Mouse (Mus musculus) embryonic fibroblast, embryonic 13.5 days (primary cell): ENCODE results near the gene Npc2. TPM values are rescaled to one million over a fixed set of nuclear protein-coding genes. Genes with fewer than 3 reads are reported as not detected.

Source experiments
- H3K27ac ChIP-seq: 2 replicates; pipeline ENCODE4 v1.5.1; 2012; ENCODE audit warnings: low read length, control low read depth, inconsistent platforms; ENCODE audit not compliant: insufficient read depth
- H3K4me1 ChIP-seq: 2 replicates; pipeline ENCODE4 v1.6.1; 2011; ENCODE audit warnings: low read length; ENCODE audit not compliant: control insufficient read depth, insufficient read depth
- H3K4me3 ChIP-seq: 2 replicates; pipeline ENCODE4 v1.5.1; 2011; ENCODE audit warnings: mild to moderate bottlenecking, control low read depth, low read length; ENCODE audit not compliant: insufficient read depth
- CTCF ChIP-seq: IDR thresholded peaks from 2 replicates; pipeline ENCODE4 v1.5.1; 2011; ENCODE audit warnings: mild to moderate bottlenecking, control low read depth, low read length, moderate library complexity, borderline replicate concordance; ENCODE audit not compliant: insufficient read depth
- POLR2A ChIP-seq: IDR thresholded peaks from 2 replicates; pipeline ENCODE4 v1.6.1; 2011; ENCODE audit warnings: low read depth, mild to moderate bottlenecking, control low read depth, low read length, moderate library complexity
- polyA plus RNA-seq: library from polyadenylated mRNA; stranded (reverse); fragments of >200 nt; gene quantifications from 2 replicates; pipeline ENCODE4 v1.2.4, GENCODE M21; 2011; ENCODE audit warnings: low read depth; ENCODE audit not compliant: missing spikeins, insufficient read length

Npc2 gene
- polyA plus RNA-seq, 1 experiment = 203 TPM

- TF ChIP-seq POLR2A (no peak), CTCF (no peak)
- H3K4me3 ChIP-seq = no peak overlapping the region
- H3K27ac ChIP-seq = no peak overlapping the region
- H3K4me1 ChIP-seq = no peaks in the 10 kb centered on the region
Measured at GRCm38 (mm10) chr12:84707804-84708203, 65.1 kb downstream of the Npc2 start.

DNA sequence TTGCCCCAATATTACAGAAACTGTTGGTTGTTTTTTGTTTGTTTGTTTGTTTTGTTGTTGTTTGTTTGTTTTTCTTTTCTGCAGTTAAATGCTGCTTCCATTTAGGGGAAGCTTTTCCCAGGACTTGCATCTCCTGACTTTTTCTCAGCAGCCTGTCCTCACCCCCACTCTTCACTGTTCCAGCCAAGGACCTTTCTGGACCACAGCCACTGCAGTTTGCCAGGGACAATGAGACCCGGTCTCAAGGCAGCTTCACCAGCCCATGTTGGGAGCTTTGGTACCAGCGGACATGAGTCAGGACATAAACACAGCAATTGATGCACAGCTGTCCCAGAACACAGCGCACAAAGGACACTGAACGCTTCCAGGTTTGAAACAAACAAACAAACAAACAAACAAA lies 66.1 kb downstream of the Npc2 start:
- Histone ChIP-seq H3K4me3 (no peak overlapping the region), H3K27ac (no peak overlapping the region), H3K4me1 (no peaks in the 10 kb centered on the region)
- TF ChIP-seq CTCF (no peak), POLR2A (no peak)

Other genes starting within 250 kb of the Npc2 start
- not detected in 2 replicates for gene Vsx2, start 203.4 kb downstream of the Npc2 start, polyA plus RNA-seq
- 14.7 and 18.2 TPM in 2 replicates for gene Abcd4, start 155.7 kb downstream of the Npc2 start, polyA plus RNA-seq
- gene Vrtn, start 132.1 kb downstream of the Npc2 start, polyA plus RNA-seq = not detected in 2 replicates
- gene Syndig1l, start 74.3 kb downstream of the Npc2 start, polyA plus RNA-seq = not detected in 2 replicates
- 44.7 and 50.5 TPM in 2 replicates for gene Isca2, start 99 bp upstream of the Npc2 start, polyA plus RNA-seq
- gene Ltbp2, start 103.4 kb upstream of the Npc2 start, polyA plus RNA-seq = 182 and 264 TPM in 2 replicates
- 89.0 and 100 TPM in 2 replicates for gene Fcf1, start 197.7 kb upstream of the Npc2 start, polyA plus RNA-seq
- gene Arel1, start 197.7 kb upstream of the Npc2 start, polyA plus RNA-seq = 29.0 and 29.4 TPM in 2 replicates
- gene Ylpm1, start 223.2 kb upstream of the Npc2 start, polyA plus RNA-seq = 48.7 and 61.3 TPM in 2 replicates